Mouse (Mus musculus) spleen, adult 2 months (tissue): ENCODE results near the gene Tbc1d2b.

ENCODE experiments used
- CTCF ChIP-seq: fragments of 200-500 bp; IDR thresholded peaks from 2 replicates; pipeline ENCODE4 v1.5.1; 2011; ENCODE audit warnings: mild to moderate bottlenecking, inconsistent platforms; ENCODE audit not compliant: insufficient read depth, insufficient read length, insufficient replicate concordance; ENCODE audit errors: extremely low read depth
- POLR2A ChIP-seq: fragments of 200-500 bp; IDR thresholded peaks from 2 replicates; pipeline ENCODE4 v1.6.1; 2011; ENCODE audit warnings: low read depth, low read length, inconsistent platforms

- no peak for TF ChIP-seq CTCF
- TF ChIP-seq POLR2A = no peak
Observed at GRCm38 (mm10) chr9:90244301-90245151, 26.1 kb downstream of the Tbc1d2b start.
